Mouse (Mus musculus) kidney, adult 2 months (tissue): ENCODE measurements at regions not wholly inside any gene's neighbourhood (a gene's known extent, or its start where the extent isn't known, plus 50 kb on each side); places are given as distances from the start of the nearest gene placed in this dataset.

Experiments
- CTCF ChIP-seq: fragments of 200-500 bp; conservative IDR thresholded peaks from 2 replicates; pipeline ENCODE4 v1.5.1; 2011; ENCODE audit warnings: low read depth, mild to moderate bottlenecking, control low read depth, low read length, moderate library complexity, mixed read lengths; ENCODE audit not compliant: insufficient read depth, insufficient read length
- POLR2A ChIP-seq: fragments of 200-500 bp; IDR thresholded peaks from one replicate; pipeline ENCODE4 v1.6.1; 2011; ENCODE audit warnings: low read depth, low read length, control low read depth

DNA sequence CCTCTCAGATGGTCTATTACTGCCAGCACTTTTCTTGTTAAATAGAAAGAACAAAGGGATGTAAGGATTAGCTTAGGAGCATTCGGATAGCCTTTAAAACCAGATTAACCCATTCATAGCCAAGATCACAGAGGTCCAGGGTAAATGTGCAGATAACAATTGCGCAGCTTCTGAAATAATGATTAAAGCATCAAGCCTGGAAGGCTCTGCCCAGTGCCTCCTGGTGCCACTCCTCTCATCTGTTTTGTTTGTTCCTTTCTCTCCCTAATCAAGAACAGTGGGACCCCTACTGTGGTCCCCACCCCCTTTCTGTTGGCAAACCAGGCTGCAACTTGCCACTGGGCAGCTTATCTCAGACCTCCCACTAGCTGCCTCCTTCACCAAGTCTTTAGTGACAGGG lies 131.8 kb upstream of the Egln3 start:
- TF ChIP-seq CTCF = no peak
- no peak for TF ChIP-seq POLR2A
